Mouse (Mus musculus) 3T3-L1 (cell line): Measurements from ENCODE around the gene Mbnl1.
A peak's percentile ranks its signal among the peaks of the same experiment; 100 is the strongest.

Experiments
- DNase-seq: peaks from one replicate; pipeline ENCODE4 v3.0.0-alpha.2; 2015; ENCODE audit warnings: low read depth, low spot score

The Mbnl1 gene

GRCm38 (mm10) chr3:60608952-60609403, 136.3 kb downstream of the Mbnl1 start:
- peak; percentile 76 for DNase-seq

- DNase-seq = peak; percentile 87
These were observed 139.2 kb downstream of the Mbnl1 start for GRCm38 (mm10) chr3:60611839-60612238.

GRCm38 (mm10) chr3:60613121-60613520, 140.5 kb downstream of the Mbnl1 start:
- no peak for DNase-seq

- no peak for DNase-seq
These were observed 141.9 kb downstream of the Mbnl1 start for GRCm38 (mm10) chr3:60614516-60614915.

- DNase-seq = no peak
These were observed 142.5 kb downstream of the Mbnl1 start for GRCm38 (mm10) chr3:60615057-60615606.

- no peak for DNase-seq
These were observed 143.0 kb downstream of the Mbnl1 start for GRCm38 (mm10) chr3:60615615-60616014.

- DNase-seq = peak; percentile 79
These were observed 143.5 kb downstream of the Mbnl1 start for GRCm38 (mm10) chr3:60616147-60616546.

- DNase-seq = peak; percentile 89
These were observed 145.0 kb downstream of the Mbnl1 start for GRCm38 (mm10) chr3:60617643-60618042.

- DNase-seq = no peak
These were observed 147.6 kb downstream of the Mbnl1 start for GRCm38 (mm10) chr3:60620236-60620635.

GRCm38 (mm10) chr3:60631183-60631582, 158.6 kb downstream of the Mbnl1 start:
- DNase-seq = peak; percentile 69

- DNase-seq = no peak
These were observed 159.1 kb downstream of the Mbnl1 start for GRCm38 (mm10) chr3:60631754-60632153.

- DNase-seq = peak; percentile 78
These were observed 160.3 kb downstream of the Mbnl1 start for GRCm38 (mm10) chr3:60632796-60633466.

- DNase-seq = no peak
These were observed 165.9 kb downstream of the Mbnl1 start for GRCm38 (mm10) chr3:60638530-60638929.

- DNase-seq = peak; percentile 51
These were observed 166.5 kb downstream of the Mbnl1 start for GRCm38 (mm10) chr3:60639135-60639534.

GRCm38 (mm10) chr3:60642227-60642626, 169.6 kb downstream of the Mbnl1 start:
- no peak for DNase-seq

GRCm38 (mm10) chr3:60645531-60645930, 172.9 kb downstream of the Mbnl1 start:
- no peak for DNase-seq

GRCm38 (mm10) chr3:60648293-60648692, 175.7 kb downstream of the Mbnl1 start:
- no peak for DNase-seq

- no peak for DNase-seq
These were observed 188.1 kb downstream of the Mbnl1 start for GRCm38 (mm10) chr3:60660762-60661161.
